Mouse (Mus musculus): ENCODE results near the gene Apba2. TPM values are rescaled to one million over a fixed set of nuclear protein-coding genes. Genes with fewer than 3 reads are reported as not detected.

Apba2 gene
- not detected in 4 replicates for total RNA-seq (2023; ENCODE audit: inconsistent age)

GRCm38 (mm10) chr7:64501536-64502270, at the start of gene Apba2:
TSS of gene Apba2 (plus strand) at chr7:64501706.

Other genes with a start within 250 kb of the Apba2 start
- gene Mtmr10, start 214.1 kb upstream of the Apba2 start, total RNA-seq (2023; ENCODE audit: inconsistent age), result 7.2 to 8.3 TPM (median 7.4 TPM) in 4 replicates
- gene Fan1, start 127.6 kb upstream of the Apba2 start, total RNA-seq (2023; ENCODE audit: inconsistent age), result 7.2 to 10.0 TPM (median 9.2 TPM) in 4 replicates
- 46.0 to 50.7 TPM (median 47.2 TPM) in 4 replicates for gene Mphosph10, start 109.4 kb upstream of the Apba2 start, total RNA-seq (2023; ENCODE audit: inconsistent age)
- 5.6 to 12.3 TPM (median 9.0 TPM) in 4 replicates for gene Mcee, start 109.1 kb upstream of the Apba2 start, total RNA-seq (2023; ENCODE audit: inconsistent age)

Data from B cell, adult (primary cell).